Mouse (Mus musculus): ENCODE results near the gene Ptpn13.

Ptpn13 gene

GRCm38 (mm10) chr5:103423305-103423926, 1.6 kb upstream of the Ptpn13 start:
- DNase-seq (ENCODE audit: low spot score): no peak

- DNase-seq (ENCODE audit: low spot score): no peak
These were observed 1.1 kb upstream of the Ptpn13 start for GRCm38 (mm10) chr5:103423927-103424315.

GRCm38 (mm10) chr5:103425363-103426031, 505 bp downstream of the Ptpn13 start:
- peak; percentile 35 for DNase-seq (ENCODE audit: low spot score)

GRCm38 (mm10) chr5:103426250-103426649, 1.3 kb downstream of the Ptpn13 start:
- DNase-seq (ENCODE audit: low spot score): no peak

GRCm38 (mm10) chr5:103430986-103431385, 6.0 kb downstream of the Ptpn13 start:
- no peak for DNase-seq (ENCODE audit: low spot score)

GRCm38 (mm10) chr5:103431479-103431878, 6.5 kb downstream of the Ptpn13 start:
- DNase-seq (ENCODE audit: low spot score): no peak

- DNase-seq (ENCODE audit: low spot score): peak; percentile 49
These were observed 11.3 kb downstream of the Ptpn13 start for GRCm38 (mm10) chr5:103436039-103436944.

GRCm38 (mm10) chr5:103437714-103438113, 12.7 kb downstream of the Ptpn13 start:
- no peak for DNase-seq (ENCODE audit: low spot score)

- no peak for DNase-seq (ENCODE audit: low spot score)
These were observed 14.2 kb downstream of the Ptpn13 start for GRCm38 (mm10) chr5:103439171-103439570.

GRCm38 (mm10) chr5:103440418-103441276, 15.7 kb downstream of the Ptpn13 start:
- no peak for DNase-seq (ENCODE audit: low spot score)

GRCm38 (mm10) chr5:103441706-103442105, 16.7 kb downstream of the Ptpn13 start:
- no peak for DNase-seq (ENCODE audit: low spot score)

- DNase-seq (ENCODE audit: low spot score): no peak
These were observed 17.3 kb downstream of the Ptpn13 start for GRCm38 (mm10) chr5:103442269-103442688.

- no peak for DNase-seq (ENCODE audit: low spot score)
These were observed 17.9 kb downstream of the Ptpn13 start for GRCm38 (mm10) chr5:103442921-103443320.

- no peak for DNase-seq (ENCODE audit: low spot score)
These were observed 20.4 kb downstream of the Ptpn13 start for GRCm38 (mm10) chr5:103445383-103445782.

- DNase-seq (ENCODE audit: low spot score): no peak
These were observed 22.9 kb downstream of the Ptpn13 start for GRCm38 (mm10) chr5:103447806-103448416.

- DNase-seq (ENCODE audit: low spot score): no peak
These were observed 23.5 kb downstream of the Ptpn13 start for GRCm38 (mm10) chr5:103448470-103448869.

GRCm38 (mm10) chr5:103450663-103451062, 25.7 kb downstream of the Ptpn13 start:
- DNase-seq (ENCODE audit: low spot score): no peak

GRCm38 (mm10) chr5:103453361-103454140, 28.6 kb downstream of the Ptpn13 start:
- DNase-seq (ENCODE audit: low spot score): no peak

GRCm38 (mm10) chr5:103456794-103457193, 31.8 kb downstream of the Ptpn13 start:
- no peak for DNase-seq (ENCODE audit: low spot score)

GRCm38 (mm10) chr5:103458411-103458810, 33.4 kb downstream of the Ptpn13 start:
- DNase-seq (ENCODE audit: low spot score): no peak
